Mouse (Mus musculus): Measurements from ENCODE around the gene Zfand5.

The Zfand5 gene

DNA sequence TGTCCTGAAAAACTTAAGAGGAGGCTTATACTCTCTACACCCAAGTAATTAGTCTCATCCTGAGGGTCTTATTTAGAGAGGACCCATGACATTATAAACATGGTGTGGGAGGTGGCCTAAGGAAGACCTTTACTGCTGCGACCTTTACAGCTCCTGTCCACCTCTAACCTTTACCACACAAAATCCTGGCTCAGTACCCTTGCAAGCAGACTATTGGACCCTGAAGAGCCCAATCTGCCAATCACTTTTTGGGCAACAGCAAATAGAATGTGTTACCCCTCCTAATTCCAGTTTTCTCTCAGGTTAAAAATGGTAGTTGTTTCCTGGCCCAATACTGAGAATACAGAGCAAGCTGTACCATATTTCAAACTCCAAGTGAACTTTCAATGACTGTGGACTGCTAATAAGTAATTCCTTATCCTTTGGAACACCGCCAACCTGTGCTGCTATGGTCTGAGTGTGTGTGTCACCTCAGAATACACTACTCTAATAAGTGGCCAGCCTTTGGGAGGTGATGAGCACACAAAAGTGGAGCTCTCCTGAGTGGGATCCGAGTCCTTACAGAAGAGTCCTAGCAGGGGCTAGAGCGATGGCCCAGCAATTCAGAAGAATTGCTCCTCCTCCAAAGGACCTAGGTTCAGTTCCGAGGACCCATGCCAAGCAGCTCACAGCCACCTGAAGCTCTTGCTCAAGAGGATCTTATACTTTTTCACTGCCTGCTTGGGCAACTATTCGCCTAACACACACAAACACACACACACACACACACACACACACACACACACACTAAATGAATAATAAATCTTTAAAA lies 58.4 kb downstream of the Zfand5 start:
- no peak for DNase-seq

DNA sequence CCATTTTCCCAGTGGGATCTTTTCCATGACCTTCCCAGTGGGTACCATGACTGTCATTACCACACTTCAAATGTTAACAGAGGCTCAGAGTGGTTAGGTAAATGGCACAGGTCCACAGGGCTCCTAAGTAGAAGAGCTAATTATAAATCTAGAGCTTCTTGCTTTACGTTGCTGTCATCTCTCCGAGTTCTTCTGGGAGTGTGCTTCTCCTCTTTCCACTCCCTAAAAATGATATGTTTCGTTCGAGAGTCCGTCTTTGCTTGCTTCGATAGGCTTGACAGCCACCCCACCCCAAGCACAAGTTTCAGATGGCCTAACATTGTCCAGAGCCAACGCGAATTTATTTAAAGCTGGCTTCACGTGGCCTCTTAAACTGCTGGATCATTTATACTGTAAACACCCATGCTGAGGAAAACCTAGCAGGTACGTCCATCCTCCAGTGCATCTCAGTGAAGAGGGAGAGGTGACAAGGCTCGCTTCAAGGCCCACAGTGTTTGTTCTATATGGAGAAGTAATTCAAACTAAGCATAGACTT lies 59.6 kb downstream of the Zfand5 start:
- DNase-seq, result no peak

All from cerebellum, adult 18-20 months (tissue).